Mouse (Mus musculus) neural tube, embryonic 15.5 days (tissue): Measurements from ENCODE around the gene Cep95. TPM values are rescaled to one million over a fixed set of nuclear protein-coding genes. Genes with fewer than 3 reads are reported as not detected.
A peak's percentile ranks its signal among the peaks of the same experiment; 100 is the strongest.
"Not testable (repeated sequence)": the region's sequence is repeated elsewhere in the genome, so short reads cannot be mapped to it uniquely, and the experiment has no call there.

Experiments
- ATAC-seq: fragments of 200-750 bp; cut with Nextera tagmentation; 2 replicates; pipeline ENCODE4 v1.8.0; 2017; ENCODE audit warnings: mild to moderate bottlenecking, moderate TSS enrichment, moderate library complexity; ENCODE audit not compliant: low FRiP score
- H3K27ac ChIP-seq: fragments of 300-500 bp; sonication (generic); replicated peaks from 2 replicates; pipeline ENCODE4 v1.5.1; 2015; ENCODE audit warnings: mild to moderate bottlenecking, inconsistent platforms
- H3K27me3 ChIP-seq: fragments of 300-500 bp; sonication (generic); replicated peaks from 2 replicates; pipeline ENCODE4 v1.6.1; 2015; ENCODE audit warnings: inconsistent platforms
- H3K36me3 ChIP-seq: fragments of 300-500 bp; sonication (generic); 2 replicates; pipeline ENCODE4 v1.6.1; 2015; ENCODE audit warnings: inconsistent platforms
- H3K4me1 ChIP-seq: fragments of 300-500 bp; sonication (generic); 2 replicates; pipeline ENCODE4 v1.6.1; 2015; ENCODE audit warnings: inconsistent platforms
- H3K4me2 ChIP-seq: fragments of 300-500 bp; sonication (generic); 2 replicates; pipeline ENCODE4 v1.6.1; 2015; ENCODE audit warnings: inconsistent platforms, mild to moderate bottlenecking, moderate library complexity
- H3K4me3 ChIP-seq: fragments of 300-500 bp; sonication (generic); replicated peaks from 2 replicates; pipeline ENCODE4 v1.5.1; 2015; ENCODE audit warnings: mild to moderate bottlenecking, inconsistent platforms
- H3K9ac ChIP-seq: fragments of 300-500 bp; sonication (generic); replicated peaks from 2 replicates; pipeline ENCODE4 v1.6.1; 2015; ENCODE audit warnings: mild to moderate bottlenecking, inconsistent platforms
- H3K9me3 ChIP-seq: fragments of 300-500 bp; sonication (generic); replicated peaks from 2 replicates; pipeline ENCODE4 v1.6.1; 2016; ENCODE audit warnings: inconsistent platforms
- WGBS: fragments of 180-500 bp; shearing (Covaris S2); methylation state at CpG from one replicate; pipeline ENCODE4 v1.1.7; 2015; ENCODE audit warnings: mixed read lengths; 5-methylcytosine and 5-hydroxymethylcytosine counted together
- polyA plus RNA-seq: library from polyadenylated mRNA; unstranded; fragments of >200 nt; fragmentation: Nextera tagmentation; extraction: Ambion mirVana; gene quantifications from 2 replicates; pipeline ENCODE4 v1.2.1, GENCODE M21; 2015

Cep95 gene
- polyA plus RNA-seq, 1 experiment from 2014 or later = 15.1 TPM

DNA sequence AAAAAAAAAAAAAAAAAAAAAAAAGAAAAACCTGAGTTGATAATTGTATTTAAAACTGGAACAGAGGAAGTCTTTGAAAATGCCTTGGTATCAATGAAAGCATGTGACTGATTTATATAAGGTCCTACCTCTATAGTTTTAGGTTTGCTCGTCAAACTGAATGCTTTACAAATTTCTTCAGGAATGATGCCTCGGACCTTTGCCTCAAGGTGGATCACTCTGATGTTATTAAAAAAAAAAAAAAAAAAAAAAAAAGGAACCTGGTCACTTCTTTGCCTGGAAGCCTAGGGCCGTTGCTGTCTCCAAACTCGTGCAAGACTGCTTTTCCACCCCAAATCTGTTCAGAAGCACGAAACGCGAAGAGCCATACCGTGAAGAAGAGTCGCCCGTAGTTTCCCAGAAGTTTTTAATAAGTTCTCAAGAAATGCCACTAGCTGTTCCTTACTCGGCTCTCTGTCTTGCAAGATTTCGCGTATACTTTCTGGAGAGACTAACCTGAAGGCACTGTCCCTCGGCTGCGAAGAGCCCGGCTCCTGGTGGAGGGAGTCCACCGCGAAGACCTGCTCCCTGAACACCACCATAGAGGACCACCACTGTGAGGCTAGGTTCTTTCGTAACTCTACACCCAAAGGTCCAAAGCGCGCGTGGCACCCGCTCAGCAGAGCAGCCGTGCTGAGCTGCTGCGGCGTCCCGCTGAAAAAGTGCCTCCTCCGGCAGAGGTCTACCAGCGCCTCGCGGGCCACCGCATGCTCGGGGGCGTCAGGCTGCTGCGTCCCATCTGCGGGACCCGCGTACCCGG, 10.3 kb upstream of the Cep95 start:
- no peaks in the 10 kb centered on the region for H3K9me3 ChIP-seq
- ATAC-seq = peak; percentile 80
- peaks cover 48% of the 10 kb centered on the region for H3K36me3 ChIP-seq
- H3K4me3 ChIP-seq = peak overlapping the region; percentile 60
- H3K27ac ChIP-seq = peak overlapping the region; percentile 93
- no peaks in the 10 kb centered on the region for H3K27me3 ChIP-seq
- 2% methylated on average over 39 of the region's 39 CpGs for WGBS
- peak overlapping the region; percentile 78 for H3K9ac ChIP-seq
- peak overlapping the region; percentile 73 for H3K4me2 ChIP-seq
- H3K4me1 ChIP-seq = peaks cover 29% of the 10 kb centered on the region

DNA sequence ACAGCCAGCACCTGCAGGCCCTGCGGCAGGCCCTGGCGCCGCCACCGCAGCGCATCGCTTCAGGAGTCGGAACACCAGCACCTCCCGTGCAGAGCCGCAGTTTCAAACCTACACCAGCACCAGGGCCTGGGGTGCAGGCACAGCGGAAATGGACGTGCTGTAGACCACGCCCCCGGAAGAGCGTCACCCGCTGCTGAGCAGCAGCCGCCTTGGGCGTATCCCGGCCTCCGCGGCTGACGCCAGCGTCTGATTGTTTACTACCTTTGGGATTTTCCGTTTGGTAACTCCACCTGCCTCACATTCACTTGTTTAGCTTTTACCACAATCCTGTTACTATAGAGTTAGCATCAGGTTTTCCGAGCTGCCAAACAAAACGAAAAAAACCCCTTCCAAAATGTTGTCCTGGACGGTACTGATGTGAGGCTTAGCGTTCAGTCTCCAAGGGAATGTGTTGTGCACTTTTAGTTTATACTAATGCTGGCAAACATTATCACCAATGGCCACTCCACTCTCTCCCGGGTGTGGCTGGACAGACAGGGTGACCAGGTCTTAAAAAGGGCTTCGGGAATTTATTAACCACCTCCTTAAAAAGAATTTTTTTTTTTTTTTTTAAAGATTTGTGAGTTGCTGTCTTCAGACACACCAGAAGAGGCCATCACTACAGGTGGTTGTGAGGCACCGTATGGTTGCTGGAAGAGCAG, 9.5 kb upstream of the Cep95 start, which contains the start of gene Polg2:
Polg2 (minus strand) TSS at position 150 of the 701 bp plus-strand sequence.
- peaks cover 49% of the 10 kb centered on the region for H3K36me3 ChIP-seq
- WGBS = under 1% methylated on average over 30 of the region's 30 CpGs
- peak; percentile 99 for ATAC-seq
- H3K4me2 ChIP-seq = peak within 1 kb of the TSS; percentile 73
- H3K27me3 ChIP-seq = no peaks in the 10 kb centered on the region
- H3K9ac ChIP-seq = peak within 1 kb of the TSS; percentile 78
- H3K9me3 ChIP-seq = no peaks in the 10 kb centered on the region
- H3K4me3 ChIP-seq = peak within 1 kb of the TSS; percentile 60
- H3K27ac ChIP-seq = peak within 1 kb of the TSS; percentile 93
- H3K4me1 ChIP-seq = peaks cover 33% of the 10 kb centered on the region

DNA sequence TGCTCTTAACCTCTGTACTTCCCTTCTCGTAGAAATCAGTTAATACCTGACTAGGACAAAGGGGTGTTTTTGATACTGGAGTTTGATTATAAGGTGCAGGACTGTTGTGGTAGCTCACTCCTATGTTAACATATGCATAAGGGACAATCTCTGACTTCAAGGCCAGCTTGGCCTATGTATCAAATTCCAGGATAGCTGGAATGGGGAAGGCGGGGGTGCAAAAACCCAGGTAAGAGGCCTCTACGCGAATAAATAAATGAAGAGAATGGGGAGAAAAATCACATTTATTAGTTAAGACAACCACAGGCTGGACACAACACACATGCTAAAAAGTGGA, 9.0 kb upstream of the Cep95 start:
- 0 out of 2 replicates have a peak overlapping the region, but pooled peaks have one; percentile 60 for H3K4me3 ChIP-seq
- H3K36me3 ChIP-seq = peaks cover 48% of the 10 kb centered on the region
- H3K9me3 ChIP-seq = no peaks in the 10 kb centered on the region
- peak overlapping the region; percentile 73; the same call in 1 of the 2 replicates for H3K4me2 ChIP-seq
- H3K27ac ChIP-seq = peak overlapping the region; percentile 93; the same call in 1 of the 2 replicates
- H3K27me3 ChIP-seq = no peaks in the 10 kb centered on the region
- peaks cover 36% of the 10 kb centered on the region for H3K4me1 ChIP-seq
- peak; percentile 16; the same call in 1 of the 2 replicates for ATAC-seq
- no peak overlapping the region for H3K9ac ChIP-seq
- 70% methylated on average over 4 of the region's 4 CpGs for WGBS

DNA sequence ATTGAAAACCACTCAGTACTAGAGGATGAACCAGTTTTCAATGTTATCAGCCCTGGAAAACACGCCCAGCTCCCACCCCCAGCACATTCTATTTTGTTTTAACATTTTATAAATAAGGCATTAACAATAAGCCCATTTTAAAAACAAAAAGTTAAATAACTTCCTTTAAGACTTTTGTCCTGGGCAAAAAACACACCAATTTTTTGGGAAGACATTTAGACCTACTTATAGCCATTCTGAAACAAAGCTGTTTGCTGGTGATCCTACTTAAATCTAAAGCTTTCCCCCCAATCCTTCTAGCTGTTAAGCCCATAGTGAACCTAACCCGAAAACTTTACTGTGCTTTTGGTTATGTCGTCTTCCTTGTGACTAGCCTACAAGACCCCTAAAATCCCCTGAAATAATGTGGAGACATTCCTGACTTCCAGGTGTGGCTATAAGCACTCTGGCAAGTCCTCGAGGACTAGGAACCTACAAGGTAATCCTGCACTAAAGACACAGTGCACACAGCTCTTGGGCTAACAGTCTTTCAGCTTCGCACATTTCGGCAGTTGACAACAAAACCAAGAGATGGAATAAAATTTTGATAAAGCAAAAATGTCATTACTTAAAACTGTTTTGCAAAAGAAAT, 8.3 kb upstream of the Cep95 start:
- 79% methylated on average over 6 of the region's 6 CpGs for WGBS
- no peak overlapping the region for H3K27ac ChIP-seq
- peaks cover 42% of the 10 kb centered on the region for H3K4me1 ChIP-seq
- no peaks in the 10 kb centered on the region for H3K27me3 ChIP-seq
- H3K4me3 ChIP-seq = no peak overlapping the region
- H3K9ac ChIP-seq = no peak overlapping the region
- H3K9me3 ChIP-seq = no peaks in the 10 kb centered on the region
- no peak overlapping the region for H3K4me2 ChIP-seq
- peaks cover 48% of the 10 kb centered on the region for H3K36me3 ChIP-seq
- no peak for ATAC-seq

DNA sequence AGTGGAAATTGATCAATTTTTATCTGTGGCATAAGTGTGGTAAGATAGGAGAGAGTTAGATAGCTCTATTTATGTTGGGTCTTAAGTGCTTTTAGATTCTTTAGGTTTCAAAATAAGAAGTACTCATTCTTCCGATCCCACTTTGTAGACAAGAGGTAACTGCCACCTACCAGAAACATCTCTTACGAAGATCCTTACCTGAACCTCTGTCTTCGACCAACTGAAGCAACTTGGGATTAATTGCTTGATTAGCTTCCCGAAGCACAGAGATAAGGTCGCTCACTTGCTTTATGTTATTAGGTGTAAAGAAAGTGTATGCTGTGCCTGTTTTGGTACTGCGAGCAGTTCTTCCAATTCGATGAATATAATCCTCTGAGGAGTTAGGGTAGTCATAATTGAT, 6.8 kb upstream of the Cep95 start:
- Histone ChIP-seq H3K36me3 (peaks cover 51% of the 10 kb centered on the region), H3K4me1 (peaks cover 52% of the 10 kb centered on the region)
- WGBS = 84% methylated on average over 7 of the region's 7 CpGs
- not testable (repeated sequence) for H3K4me2 ChIP-seq, ATAC-seq, H3K9me3 ChIP-seq, H3K4me3 ChIP-seq, H3K9ac ChIP-seq, H3K27me3 ChIP-seq, H3K27ac ChIP-seq

DNA sequence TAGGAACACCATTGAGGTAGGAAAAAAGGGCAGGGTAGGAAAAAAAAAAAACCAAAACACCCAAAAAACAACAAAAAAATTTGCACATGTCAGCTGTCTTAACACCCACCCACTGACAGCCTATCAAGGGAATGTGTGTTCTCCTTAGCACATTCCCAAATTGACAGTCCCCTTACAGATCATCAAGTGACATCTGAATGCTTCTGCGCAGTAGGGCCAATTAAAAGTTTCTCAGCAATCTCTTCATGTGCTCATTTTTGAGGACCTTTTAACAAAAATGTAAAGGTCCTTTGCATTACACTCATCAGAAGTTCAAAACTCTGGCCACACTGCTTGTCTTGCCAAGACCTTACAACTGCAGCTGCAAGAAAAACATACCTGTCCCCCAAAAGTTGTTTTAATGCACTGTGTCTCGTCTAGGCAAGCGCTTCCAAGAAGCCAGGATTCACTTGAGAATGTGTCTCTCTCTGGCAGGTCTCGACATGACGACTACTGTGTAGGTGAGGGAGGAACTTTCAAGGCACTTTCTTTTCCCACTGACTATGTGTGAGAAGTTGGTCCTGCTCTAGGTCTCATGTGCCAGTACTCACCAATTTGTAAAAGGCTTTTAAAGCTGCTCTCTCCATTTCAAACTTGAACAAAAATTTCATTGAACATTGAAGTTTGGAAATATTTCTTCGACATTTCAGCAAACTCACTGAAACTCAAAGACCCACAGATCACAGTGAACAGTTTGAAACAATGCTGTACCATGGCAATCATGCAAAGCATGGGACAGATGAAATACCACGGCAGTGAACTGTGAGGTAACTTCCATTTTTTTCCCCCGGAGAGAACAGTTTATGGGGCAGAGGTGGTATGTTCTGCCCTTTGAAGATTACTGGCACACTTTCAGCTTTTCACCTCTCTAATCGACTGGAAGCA, 5.9 kb upstream of the Cep95 start:
- Histone ChIP-seq H3K4me2 (no peak overlapping the region), H3K4me1 (peaks cover 45% of the 10 kb centered on the region), H3K9ac (no peak overlapping the region), H3K4me3 (no peak overlapping the region), H3K27ac (no peak overlapping the region), H3K36me3 (peaks cover 51% of the 10 kb centered on the region), H3K9me3 (no peaks in the 10 kb centered on the region), H3K27me3 (no peaks in the 10 kb centered on the region)
- WGBS = 84% methylated on average over 9 of the region's 9 CpGs
- ATAC-seq = no peak

DNA sequence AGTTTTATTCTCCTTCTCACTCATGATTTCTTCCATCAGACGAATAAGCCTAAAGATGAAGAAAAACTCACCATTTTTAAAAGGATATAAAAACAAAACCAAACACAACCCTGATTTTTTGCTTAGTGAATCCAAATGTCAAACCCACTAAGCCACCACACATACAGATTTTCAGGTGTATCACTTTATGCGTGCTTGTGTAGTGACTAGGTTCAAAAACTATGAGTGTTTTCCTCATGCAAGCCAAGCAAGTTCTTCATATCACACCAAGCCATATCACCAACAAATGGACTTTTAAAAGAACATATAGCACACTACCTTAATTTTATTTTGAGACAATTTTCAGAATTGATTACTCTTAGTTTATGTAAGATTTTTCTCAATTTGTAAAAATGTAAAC, 4.6 kb upstream of the Cep95 start:
- 89% methylated on average over 2 of the region's 2 CpGs for WGBS
- no peak for ATAC-seq
- no peak overlapping the region for H3K4me3 ChIP-seq
- H3K9ac ChIP-seq = no peak overlapping the region
- H3K27me3 ChIP-seq = no peaks in the 10 kb centered on the region
- no peaks in the 10 kb centered on the region for H3K9me3 ChIP-seq
- peaks cover 44% of the 10 kb centered on the region for H3K4me1 ChIP-seq
- H3K4me2 ChIP-seq = no peak overlapping the region
- H3K27ac ChIP-seq = no peak overlapping the region
- H3K36me3 ChIP-seq = peaks cover 51% of the 10 kb centered on the region

DNA sequence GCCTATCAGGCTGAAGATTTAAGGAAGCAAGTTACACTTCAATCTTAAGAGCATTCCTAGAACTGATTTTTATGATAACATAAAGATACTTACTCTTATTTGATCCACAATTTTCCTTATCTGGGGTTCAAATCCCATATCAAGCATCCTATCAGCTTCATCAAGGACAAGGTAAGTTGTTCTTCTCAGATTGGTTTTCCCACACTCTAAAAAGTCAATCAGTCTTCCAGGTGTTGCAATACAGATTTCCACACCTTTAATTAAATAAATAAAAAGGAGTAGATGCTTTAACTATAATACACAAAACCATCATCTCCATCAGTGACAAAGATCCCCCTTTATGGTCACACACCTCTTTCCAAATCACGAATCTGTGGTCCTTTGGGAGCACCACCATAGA, 4.0 kb upstream of the Cep95 start:
- no peak for ATAC-seq
- H3K27me3 ChIP-seq = no peaks in the 10 kb centered on the region
- H3K36me3 ChIP-seq = peaks cover 50% of the 10 kb centered on the region
- peak overlapping the region; percentile 71 for H3K4me2 ChIP-seq
- no peak overlapping the region for H3K27ac ChIP-seq
- peaks cover 40% of the 10 kb centered on the region for H3K4me1 ChIP-seq
- H3K4me3 ChIP-seq = no peak overlapping the region
- 61% methylated on average over 1 of the region's 1 CpGs for WGBS
- H3K9ac ChIP-seq = no peak overlapping the region
- no peaks in the 10 kb centered on the region for H3K9me3 ChIP-seq

DNA sequence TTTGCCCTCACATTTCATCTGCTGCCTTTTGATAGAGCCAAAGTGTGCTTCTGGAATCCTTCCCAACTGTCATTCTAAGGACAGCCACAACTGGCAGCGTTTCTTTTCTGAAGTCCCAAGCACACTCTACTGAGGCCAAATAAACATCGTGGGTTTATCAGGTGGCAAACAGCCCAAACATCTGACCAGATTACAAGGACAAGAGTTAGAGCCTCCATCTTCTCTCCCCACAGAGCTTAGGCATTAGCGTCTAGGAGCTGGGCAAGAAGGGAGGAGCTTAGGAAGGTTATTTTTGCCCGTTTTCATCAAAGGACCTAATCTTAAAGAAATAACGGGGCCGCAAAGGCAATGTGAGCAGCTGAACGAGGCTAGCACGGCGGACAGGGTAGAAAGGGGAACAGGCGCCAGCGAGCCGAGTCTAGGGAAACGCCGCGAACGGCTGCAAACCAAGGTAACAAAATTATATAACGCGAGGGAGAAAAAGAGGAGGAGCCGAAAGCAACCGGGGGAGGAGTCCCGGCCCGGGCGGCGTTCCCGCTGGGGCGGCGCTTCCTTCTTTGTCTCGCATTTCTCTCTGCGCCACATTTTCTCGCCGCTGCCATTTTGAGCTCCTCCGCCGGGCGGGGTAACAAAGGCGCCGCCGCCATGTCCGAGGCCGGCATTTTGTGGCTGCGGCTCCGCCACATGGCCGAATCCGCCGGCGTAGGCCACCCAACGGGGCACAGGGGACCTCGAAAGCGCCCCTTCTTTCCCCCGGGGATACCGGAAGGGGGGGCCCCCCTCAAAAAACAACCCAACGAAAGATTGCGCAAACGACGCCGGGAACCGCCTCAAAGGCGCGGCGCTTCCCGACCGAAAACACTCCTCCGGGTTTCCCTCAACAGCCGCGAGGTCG, 1.7 kb upstream of the Cep95 start:
- WGBS = under 1% methylated on average over 65 of the region's 65 CpGs
- H3K27me3 ChIP-seq = no peaks in the 10 kb centered on the region
- H3K4me2 ChIP-seq = peak overlapping the region; percentile 71
- H3K4me1 ChIP-seq = peaks cover 47% of the 10 kb centered on the region
- H3K4me3 ChIP-seq = peak overlapping the region; percentile 90
- peaks cover 39% of the 10 kb centered on the region for H3K36me3 ChIP-seq
- peak overlapping the region; percentile 99 for H3K9ac ChIP-seq
- no peaks in the 10 kb centered on the region for H3K9me3 ChIP-seq
- H3K27ac ChIP-seq = peak overlapping the region; percentile 100
- 0 out of 2 replicates have a peak, but pooled peaks have one; percentile 22 for ATAC-seq

DNA sequence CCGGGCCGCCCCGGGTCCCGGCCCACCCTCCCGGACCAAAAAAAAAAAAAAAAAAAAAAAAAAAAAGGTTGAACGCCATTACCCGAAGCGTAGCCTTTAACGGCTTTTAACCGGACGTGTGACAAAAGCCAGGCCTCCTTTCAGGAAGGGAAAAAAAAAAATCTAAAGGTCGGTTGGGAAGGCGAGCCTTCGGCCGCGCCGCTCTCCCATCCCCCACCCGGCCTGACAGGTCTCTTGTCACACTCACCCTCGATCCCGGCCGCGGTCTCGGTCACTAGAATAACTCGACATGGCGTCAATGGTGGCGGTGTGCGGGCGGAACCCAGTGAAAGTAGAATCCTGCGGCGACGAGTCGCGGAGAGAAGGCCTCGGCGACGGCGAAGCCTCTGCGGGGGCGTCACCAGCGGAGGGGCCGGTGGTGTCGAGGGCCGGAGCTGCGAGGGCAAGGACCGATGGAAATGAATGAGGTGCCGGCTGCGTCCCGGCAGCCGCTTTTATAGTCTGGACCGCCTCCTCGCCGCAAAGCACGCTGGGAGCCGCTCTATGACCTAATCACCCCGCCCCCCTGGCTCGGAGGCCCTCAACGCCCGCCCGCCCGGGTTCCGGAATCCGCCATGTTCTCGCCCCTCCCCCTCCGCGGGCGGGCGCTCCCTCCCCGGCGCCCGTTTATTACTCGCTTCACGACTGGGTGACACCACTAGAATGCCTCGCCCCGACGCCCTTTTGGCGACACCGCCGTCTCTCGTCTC, 852 bp upstream of the Cep95 start:
- Histone ChIP-seq H3K27me3 (no peaks in the 10 kb centered on the region), H3K9ac (peak overlapping the region; percentile 99), H3K4me2 (peak overlapping the region; percentile 71), H3K4me1 (peaks cover 42% of the 10 kb centered on the region), H3K9me3 (no peaks in the 10 kb centered on the region), H3K4me3 (peak overlapping the region; percentile 90), H3K27ac (peak overlapping the region; percentile 100), H3K36me3 (peaks cover 30% of the 10 kb centered on the region)
- peak; percentile 83 for ATAC-seq
- WGBS = under 1% methylated on average over 64 of the region's 79 CpGs
